Mouse (Mus musculus) kidney, postnatal 10 days (tissue): ENCODE measurements at regions not wholly inside any gene's neighbourhood (a gene's known extent, or its start where the extent isn't known, plus 50 kb on each side); places are given as distances from the start of the nearest gene placed in this dataset.

Experiments used
- DNase-seq: peaks from one replicate; pipeline ENCODE4 v3.0.0; 2021; ENCODE audit warnings: mixed read lengths

- no peak for DNase-seq
Measured at GRCm38 (mm10) chr16:86501074-86501952, 599.7 kb upstream of the Adamts5 start.

GRCm38 (mm10) chr16:86475145-86475544 lies 573.5 kb upstream of the Adamts5 start:
- peak; percentile 34 for DNase-seq

- DNase-seq: peak; percentile 7
Measured at GRCm38 (mm10) chr16:86473059-86473740, 571.6 kb upstream of the Adamts5 start.

GRCm38 (mm10) chr16:86461073-86461472 lies 559.4 kb upstream of the Adamts5 start:
- no peak for DNase-seq

GRCm38 (mm10) chr16:86456649-86457048 lies 555.0 kb upstream of the Adamts5 start:
- DNase-seq: no peak

- no peak for DNase-seq
Measured at GRCm38 (mm10) chr16:86454810-86455209, 553.2 kb upstream of the Adamts5 start.

GRCm38 (mm10) chr16:86454031-86454430 lies 552.4 kb upstream of the Adamts5 start:
- DNase-seq: no peak

GRCm38 (mm10) chr16:86448478-86449160 lies 547.0 kb upstream of the Adamts5 start:
- no peak for DNase-seq

GRCm38 (mm10) chr16:86419458-86419857 lies 517.8 kb upstream of the Adamts5 start:
- peak; percentile 93 for DNase-seq

GRCm38 (mm10) chr16:86404309-86404708 lies 502.7 kb upstream of the Adamts5 start:
- DNase-seq: no peak

GRCm38 (mm10) chr16:86401381-86401780 lies 499.8 kb upstream of the Adamts5 start:
- no peak for DNase-seq

- DNase-seq: no peak
Measured at GRCm38 (mm10) chr16:86399288-86399687, 497.7 kb upstream of the Adamts5 start.

- no peak for DNase-seq
Measured at GRCm38 (mm10) chr16:86397521-86397920, 495.9 kb upstream of the Adamts5 start.

- peak; percentile 70 for DNase-seq
Measured at GRCm38 (mm10) chr16:86389063-86389723, 487.6 kb upstream of the Adamts5 start.

GRCm38 (mm10) chr16:86388128-86388527 lies 486.5 kb upstream of the Adamts5 start:
- no peak for DNase-seq

- peak; percentile 11 for DNase-seq
Measured at GRCm38 (mm10) chr16:86377991-86378390, 476.4 kb upstream of the Adamts5 start.

GRCm38 (mm10) chr16:86371652-86372051 lies 470.0 kb upstream of the Adamts5 start:
- no peak for DNase-seq

- peak; percentile 17 for DNase-seq
Measured at GRCm38 (mm10) chr16:86368449-86368848, 466.8 kb upstream of the Adamts5 start.

GRCm38 (mm10) chr16:86366197-86366596 lies 464.6 kb upstream of the Adamts5 start:
- no peak for DNase-seq

GRCm38 (mm10) chr16:86361099-86361498 lies 459.5 kb upstream of the Adamts5 start:
- DNase-seq: no peak

GRCm38 (mm10) chr16:86355036-86355435 lies 453.4 kb upstream of the Adamts5 start:
- DNase-seq: no peak

GRCm38 (mm10) chr16:86347753-86348152 lies 446.1 kb upstream of the Adamts5 start:
- DNase-seq: no peak

GRCm38 (mm10) chr16:86346916-86347315 lies 445.3 kb upstream of the Adamts5 start:
- no peak for DNase-seq
